8 mouse cellular contexts compared by ENCODE assay signal in the genomic region with DNA sequence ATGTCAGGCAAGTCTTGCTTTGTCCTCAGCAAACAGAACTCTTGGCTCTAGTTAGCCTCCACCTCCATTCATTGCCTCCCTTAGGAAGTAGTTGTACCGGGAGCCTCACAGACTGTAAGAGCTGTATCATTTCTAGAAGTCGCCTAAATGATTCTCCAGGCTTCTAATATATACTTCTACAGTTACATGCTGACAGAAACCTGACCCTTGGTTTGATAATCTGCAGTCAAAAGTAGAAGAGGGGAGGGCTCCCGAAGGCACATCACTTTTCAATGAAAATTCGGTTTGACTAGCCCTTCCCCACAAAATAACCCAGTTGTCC. TPM values are rescaled to one million over a fixed set of nuclear protein-coding genes. Genes with fewer than 3 reads are reported as not detected.
DNase-seq lines count a peak whose midpoint lies in the region; ATAC-seq and TF ChIP-seq lines count a peak whose summit lies in the region.

No protein-coding gene starts in this region.

- no peaks in the 10 kb centered on the region for H3K27me3 ChIP-seq in heart, embryonic 13.5 days (replicated peaks)
- H3K27me3 ChIP-seq in CH12.LX (replicated peaks), result no peaks in the 10 kb centered on the region
- no peaks in the 10 kb centered on the region for H3K27me3 ChIP-seq in liver, embryonic 12.5 days (replicated peaks)

- H3K9me3 ChIP-seq in heart, embryonic 13.5 days, result no peaks in the 10 kb centered on the region
- H3K9me3 ChIP-seq in CH12.LX (replicated peaks; ENCODE audit: low read length), result no peaks in the 10 kb centered on the region
- no peaks in the 10 kb centered on the region for H3K9me3 ChIP-seq in liver, embryonic 12.5 days (replicated peaks)

- peak overlapping the region; percentile 42 for H3K4me3 ChIP-seq in heart, embryonic 13.5 days
- H3K4me3 ChIP-seq in CH12.LX (replicated peaks in 1 of 3; ENCODE audit: low read depth in 2 of 3, low read length in 2 of 3, poor library complexity in 1 of 3), result peak overlapping the region; percentile 20 to 46 (median 25)
- peak overlapping the region; percentile 43 for H3K4me3 ChIP-seq in embryonic fibroblast, embryonic 13.5 days (ENCODE audit: insufficient read depth, low read length)
- H3K4me3 ChIP-seq in liver, embryonic 12.5 days, result peak overlapping the region; percentile 100

- no peak for ATAC-seq in heart, embryonic 13.5 days (ENCODE audit: extremely low read depth, insufficient number of reproducible peaks, low FRiP score, low TSS enrichment)
- ATAC-seq in liver, embryonic 12.5 days, result no peak
- ATAC-seq in monocyte, adult 5-6 weeks (replicated peaks; ENCODE audit: insufficient number of reproducible peaks, low FRiP score, low TSS enrichment, poor library complexity, severe bottlenecking), result no peak

- peak overlapping the region; percentile 81 for H3K9ac ChIP-seq in heart, embryonic 13.5 days
- H3K9ac ChIP-seq in CH12.LX (ENCODE audit: insufficient read depth, low read depth), result no peak overlapping the region
- peak overlapping the region; percentile 99 for H3K9ac ChIP-seq in liver, embryonic 12.5 days

- peaks cover 92% of the 10 kb centered on the region for H3K4me1 ChIP-seq in heart, embryonic 13.5 days
- peaks cover 6 to 31% of the 10 kb centered on the region in 2 experiments; a peak in 2 of 4 replicates for H3K4me1 ChIP-seq in CH12.LX (ENCODE audit: control insufficient read depth in 1 of 2, insufficient read depth in 2 of 2)
- peaks cover 38% of the 10 kb centered on the region for H3K4me1 ChIP-seq in embryonic fibroblast, embryonic 13.5 days (ENCODE audit: control insufficient read depth, insufficient read depth, low read length)
- peaks cover 89% of the 10 kb centered on the region for H3K4me1 ChIP-seq in liver, embryonic 12.5 days

- no peak for DNase-seq in heart, postnatal 36 days
- DNase-seq in CH12.LX (ENCODE audit: extremely low read depth), result no peak
- DNase-seq in MN1 (ENCODE audit: low spot score), result no peak
- no peak for DNase-seq in cerebellum, adult 18-20 months

- no peak for TF ChIP-seq RAD21 in CH12.LX (IDR thresholded peaks at IDR 0.05; ENCODE audit: low read depth, low read length)

- in situ Hi-C loops in CH12.LX (cut with MboI; ENCODE audit: low pct_ligation_motif_present, low pct_unique_long_range_greater_than_20kb, low sequenced_read_pairs), result loop anchor here (5.0 kb wide), 2 partner anchors 306 to 426 kb away; no protein-coding TSS in a partner anchor

- TF ChIP-seq POLR2A in CH12.LX (IDR thresholded peaks at IDR 0.05; ENCODE audit: low read depth, low read length), result no peak
- 0 out of 2 replicates have a peak, but pooled peaks have one; percentile 8 for TF ChIP-seq POLR2A in embryonic fibroblast, embryonic 13.5 days (IDR thresholded peaks at IDR 0.05; ENCODE audit: low read depth, low read length)

- dilution Hi-C loops in CH12.LX (cut with MboI; ENCODE audit: extremely low pct_ligation_motif_present, extremely low pct_unique_long_range_greater_than_20kb, low sequenced_read_pairs), result no loop called here

- intact Hi-C loops in heart, postnatal 36 days (cut with DNase I), result loop anchor here (1.0 to 2.0 kb wide), 3 partner anchors 54 to 431 kb away; no protein-coding TSS in a partner anchor

- WGBS in heart, embryonic 13.5 days, result 33% methylated on average over 4 of the region's 4 CpGs
- WGBS in liver, embryonic 12.5 days (ENCODE audit: insufficient replicate concordance), result 13% methylated on average over 4 of the region's 4 CpGs

- TF ChIP-seq EP300 in CH12.LX (IDR thresholded peaks at IDR 0.05; ENCODE audit: low read length), result no peak

- H3K79me2 ChIP-seq in CH12.LX (replicated peaks; ENCODE audit: control insufficient read depth, extremely low read depth, insufficient read depth, poor library complexity, severe bottlenecking), result no peaks in the 10 kb centered on the region

- peaks cover 41% of the 10 kb centered on the region for H3K36me3 ChIP-seq in heart, embryonic 13.5 days
- peaks cover 0 to 2% of the 10 kb centered on the region in 2 experiments for H3K36me3 ChIP-seq in CH12.LX (replicated peaks in 1 of 2; ENCODE audit: control insufficient read depth in 1 of 2, insufficient read depth in 1 of 2, low read length in 1 of 2)
- H3K36me3 ChIP-seq in liver, embryonic 12.5 days, result peaks cover 70% of the 10 kb centered on the region

- H3K4me2 ChIP-seq in heart, embryonic 13.5 days, result peak overlapping the region; percentile 89
- H3K4me2 ChIP-seq in CH12.LX (ENCODE audit: insufficient read depth, low read depth, poor library complexity, severe bottlenecking), result peak overlapping the region; percentile 94
- H3K4me2 ChIP-seq in liver, embryonic 12.5 days, result peak overlapping the region; percentile 97

- peak overlapping the region; percentile 97 for H3K27ac ChIP-seq in heart, embryonic 13.5 days (replicated peaks)
- H3K27ac ChIP-seq in CH12.LX (ENCODE audit: insufficient read depth, low read depth), result no peak overlapping the region
- H3K27ac ChIP-seq in embryonic fibroblast, embryonic 13.5 days (ENCODE audit: insufficient read depth, low read length), result peak overlapping the region; percentile 95
- H3K27ac ChIP-seq in liver, embryonic 12.5 days, result peak overlapping the region; percentile 97

- TF ChIP-seq CTCF in CH12.LX (conservative IDR thresholded peaks at IDR 0.05 in 1 of 2, IDR thresholded peaks at IDR 0.05 in 1 of 2; ENCODE audit: low read depth in 2 of 2, low read length in 2 of 2), result no peak
- no peak for TF ChIP-seq CTCF in embryonic fibroblast, embryonic 13.5 days (IDR thresholded peaks at IDR 0.05; ENCODE audit: borderline replicate concordance, insufficient read depth, low read length)

TF ChIP-seq in CH12.LX, 34 proteins besides CTCF, POLR2A, EP300 and RAD21:
- no peak for TF ChIP-seq MEF2A (IDR thresholded peaks at IDR 0.05; ENCODE audit: borderline replicate concordance, low read depth, low read length)
- TF ChIP-seq USF2 (conservative IDR thresholded peaks at IDR 0.05; ENCODE audit: low read depth, low read length), result no peak
- no peak for TF ChIP-seq TBP (conservative IDR thresholded peaks at IDR 0.05; ENCODE audit: low read depth, low read length)
- no peak for TF ChIP-seq MYC (IDR thresholded peaks at IDR 0.05; ENCODE audit: low read depth, low read length)
- no peak for TF ChIP-seq GABPA (IDR thresholded peaks at IDR 0.05; ENCODE audit: insufficient replicate concordance, low read depth, low read length)
- TF ChIP-seq KAT2A (IDR thresholded peaks at IDR 0.05; ENCODE audit: insufficient replicate concordance, low read length), result no peak
- TF ChIP-seq MAX (IDR thresholded peaks at IDR 0.05; ENCODE audit: low read length), result no peak
- no peak for TF ChIP-seq ETS1 (conservative IDR thresholded peaks at IDR 0.05; ENCODE audit: low read depth, low read length)
- no peak for TF ChIP-seq SIN3A (IDR thresholded peaks at IDR 0.05; ENCODE audit: low read length)
- no peak for TF ChIP-seq SMC3 (IDR thresholded peaks at IDR 0.05; ENCODE audit: low read depth, low read length)

RNA-seq across cellular contexts. Expression of a gene that starts 9.8 kb away (rescaled TPM):
- 49.8 TPM in 2 replicates for polyA plus RNA-seq in heart, embryonic 13.5 days (2015; fragmentation: Nextera tagmentation; extraction: Ambion mirVana)
- total RNA-seq in heart, postnatal 36 days (2021), result 10 to 100 TPM; 54.8 to 58.9 TPM
- total RNA-seq in CH12.LX (2012; rRNA removed) (0.17 and 0.64 TPM in 2 replicates), CH12.LX (2014; rRNA removed) (0.40 and 0.47 TPM in 2 replicates)
- polyA plus RNA-seq in CH12.LX (2012; ENCODE audit: insufficient read length, low read depth), result 3.3 and 4.4 TPM in 2 replicates
- polyA plus RNA-seq in embryonic fibroblast, embryonic 13.5 days (2011; ENCODE audit: insufficient read length, low read depth, missing spikeins), result 105 and 107 TPM in 2 replicates
- 91.2 and 105 TPM in 2 replicates for polyA plus RNA-seq in liver, embryonic 12.5 days (2016; fragmentation: Nextera tagmentation; extraction: Ambion mirVana)
- 144 to 183 TPM (median 159 TPM) in 3 replicates for total RNA-seq in monocyte, adult 5-6 weeks (2017)

Comparison
In these comparisons a context has a peak if more than half of its experiments do, and no peak if none do; other contexts are left out.
1. H3K4me3 ChIP-seq: peak in every context shown above with its lines; median percentile 100 in liver, embryonic 12.5 days; 43 in embryonic fibroblast, embryonic 13.5 days; 42 in heart, embryonic 13.5 days; 25 in CH12.LX.